Mouse (Mus musculus): ENCODE measurements around the gene Fam71f2. TPM values are rescaled to one million over a fixed set of nuclear protein-coding genes. Genes with fewer than 3 reads are reported as not detected.

Fam71f2 gene
- polyA plus RNA-seq, 1 experiment from 2014 or later, result 0.10 TPM

DNA sequence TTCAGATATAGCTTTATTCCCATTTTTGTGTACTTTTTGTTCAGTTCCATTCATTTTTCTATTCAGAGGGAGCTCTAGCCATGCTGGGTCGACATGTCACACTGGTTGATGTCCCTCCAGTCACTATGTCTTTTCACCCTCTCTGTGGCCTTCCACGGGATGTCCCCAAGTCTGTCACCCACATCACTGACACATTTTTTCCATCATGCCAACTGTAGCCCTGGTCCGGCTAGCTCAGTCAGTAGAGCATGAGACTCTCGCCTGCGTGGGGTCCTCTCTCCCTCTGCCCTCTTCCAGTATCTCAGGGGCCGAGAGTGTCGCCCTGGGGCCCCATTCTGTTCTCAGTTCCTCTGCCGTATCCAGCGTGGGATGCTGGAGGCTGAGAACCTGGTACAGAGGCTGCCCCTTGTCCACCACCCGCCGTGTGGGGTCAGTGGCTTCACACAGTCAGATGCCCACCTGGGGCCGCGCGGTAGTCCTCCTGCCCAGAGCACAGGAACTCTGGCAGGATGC is 34.4 kb downstream of the Fam71f2 start:
- no peaks in the 10 kb centered on the region for H3K4me1 ChIP-seq (replicated peaks)

DNA sequence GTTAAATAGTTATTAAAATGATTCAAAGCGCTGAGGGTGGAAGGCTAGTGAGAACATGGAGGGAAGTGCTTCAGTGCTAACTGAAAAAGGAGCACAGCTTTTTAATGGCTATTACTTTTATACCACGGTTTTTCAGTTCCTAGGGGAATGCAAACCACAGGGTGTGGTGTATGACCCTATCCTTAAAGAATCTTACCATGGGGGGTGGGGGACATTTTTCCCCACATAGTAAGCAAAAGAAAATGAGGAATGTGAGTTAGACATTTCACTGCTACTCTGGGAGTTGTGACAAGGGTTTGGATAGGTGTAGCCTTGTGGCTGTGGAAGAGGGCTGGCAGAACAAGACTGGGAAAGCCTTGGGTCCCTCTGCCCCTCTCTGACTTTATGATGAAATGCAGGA is 37.9 kb downstream of the Fam71f2 start:
- Histone ChIP-seq H3K36me3 (no peaks in the 10 kb centered on the region), H3K9ac (no peak overlapping the region), H3K4me3 (replicated peaks) (no peak overlapping the region), H3K4me2 (no peak overlapping the region), H3K9me3 (replicated peaks) (no peaks in the 10 kb centered on the region), H3K4me1 (replicated peaks) (no peaks in the 10 kb centered on the region), H3K27me3 (no peaks in the 10 kb centered on the region), H3K27ac (no peak overlapping the region)
- no peak for ATAC-seq (ENCODE audit: low read depth)
- no peak for DNase-seq
- 44% methylated on average over 2 of the region's 2 CpGs for WGBS (ENCODE audit: insufficient replicate concordance)

More for the DNA sequence above, 34.4 kb downstream of the Fam71f2 start:
- no peaks in the 10 kb centered on the region for H3K36me3 ChIP-seq
- ATAC-seq (ENCODE audit: low read depth) (no peak), DNase-seq (no peak)
- H3K9ac ChIP-seq, result no peak overlapping the region
- H3K27ac ChIP-seq, result no peak overlapping the region
- no peak overlapping the region for H3K4me3 ChIP-seq (replicated peaks)
- no peaks in the 10 kb centered on the region for H3K27me3 ChIP-seq
- no peaks in the 10 kb centered on the region for H3K9me3 ChIP-seq (replicated peaks)
- 60% methylated on average over 14 of the region's 14 CpGs for WGBS (ENCODE audit: insufficient replicate concordance)
- no peak overlapping the region for H3K4me2 ChIP-seq

DNA sequence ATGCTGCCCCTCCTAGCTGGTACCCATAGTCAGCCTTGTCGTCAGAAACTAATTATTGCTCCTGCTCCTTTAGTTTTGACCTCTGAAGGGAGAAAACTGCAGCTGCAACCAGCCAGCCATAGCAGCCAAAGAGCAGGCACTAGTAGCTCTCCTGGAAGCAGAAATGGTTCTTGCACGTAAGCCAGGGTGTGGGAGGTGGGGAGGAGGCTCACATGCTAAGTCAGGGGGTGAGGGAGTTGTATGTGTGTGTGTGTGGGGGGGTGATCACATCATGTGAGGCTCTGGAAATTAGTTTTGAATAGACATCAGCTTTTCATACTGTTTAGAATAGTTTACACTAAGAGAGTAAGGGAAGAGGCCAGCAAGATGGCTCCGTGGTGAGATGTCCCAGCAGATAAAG is 38.5 kb downstream of the Fam71f2 start:
- no peak overlapping the region for H3K4me3 ChIP-seq (replicated peaks)
- 53% methylated on average over 3 of the region's 3 CpGs for WGBS (ENCODE audit: insufficient replicate concordance)
- DNase-seq (no peak), ATAC-seq (ENCODE audit: low read depth) (no peak)
- H3K9ac ChIP-seq, result no peak overlapping the region
- H3K27me3 ChIP-seq, result no peaks in the 10 kb centered on the region
- H3K4me1 ChIP-seq (replicated peaks), result no peaks in the 10 kb centered on the region
- H3K27ac ChIP-seq, result no peak overlapping the region
- H3K4me2 ChIP-seq, result no peak overlapping the region
- no peaks in the 10 kb centered on the region for H3K9me3 ChIP-seq (replicated peaks)
- no peaks in the 10 kb centered on the region for H3K36me3 ChIP-seq

DNA sequence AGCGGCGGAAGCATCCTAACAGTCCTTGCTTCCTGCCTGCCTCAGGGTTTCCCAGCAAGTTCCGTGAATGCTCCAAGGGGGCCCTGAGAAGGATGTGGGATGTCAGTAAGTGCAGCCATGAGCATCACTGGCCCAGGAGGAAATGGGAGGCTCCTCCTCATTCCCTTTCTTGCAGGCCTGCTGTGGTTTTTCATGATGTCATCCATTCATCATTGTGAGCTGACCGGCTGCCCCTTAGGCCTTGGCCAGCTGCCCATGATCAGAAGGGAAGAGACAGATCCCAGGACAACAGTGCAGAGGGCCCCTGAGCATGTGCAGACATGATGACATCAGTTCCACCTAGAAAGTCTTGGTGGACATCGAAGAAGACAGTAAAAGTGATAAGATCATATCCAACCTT is 39.5 kb downstream of the Fam71f2 start, which contains the start of gene Fam71f1:
TSS of gene Fam71f1 (plus strand) at position 262 of the 400 bp plus-strand sequence.
- ATAC-seq (ENCODE audit: low read depth) (no peak), DNase-seq (no peak)
- H3K27me3 ChIP-seq, result no peaks in the 10 kb centered on the region
- no peaks in the 10 kb centered on the region for H3K9me3 ChIP-seq (replicated peaks)
- 29% methylated on average over 5 of the region's 5 CpGs for WGBS (ENCODE audit: insufficient replicate concordance)
- no peak within 1 kb of the TSS for H3K4me3 ChIP-seq (replicated peaks)
- no peak within 1 kb of the TSS for H3K9ac ChIP-seq
- no peak within 1 kb of the TSS for H3K4me2 ChIP-seq
- no peaks in the 10 kb centered on the region for H3K36me3 ChIP-seq
- H3K4me1 ChIP-seq (replicated peaks), result no peaks in the 10 kb centered on the region
- H3K27ac ChIP-seq, result no peak within 1 kb of the TSS

DNA sequence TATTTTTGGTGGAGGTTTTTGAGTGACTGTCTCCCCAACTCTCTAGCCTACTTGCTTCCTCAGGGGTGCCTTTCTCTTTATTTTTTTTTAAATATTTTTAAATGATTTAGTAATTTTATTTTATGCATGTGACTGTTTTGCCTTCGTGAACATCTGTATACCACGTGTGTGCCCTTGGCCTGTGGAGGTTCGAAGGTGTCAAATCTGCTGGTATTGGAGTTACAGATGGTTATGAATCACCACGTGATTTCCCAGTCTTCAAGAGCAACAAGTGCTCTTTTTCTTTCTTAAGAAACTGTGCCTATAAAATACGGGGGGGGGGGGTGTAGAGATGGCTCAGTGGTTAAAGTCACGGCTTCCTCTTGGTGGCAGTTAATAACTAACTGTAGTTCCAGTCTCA is 42.2 kb downstream of the Fam71f2 start:
- Histone ChIP-seq H3K4me3 (replicated peaks) (no peak overlapping the region), H3K36me3 (no peaks in the 10 kb centered on the region), H3K9me3 (replicated peaks) (no peaks in the 10 kb centered on the region), H3K27ac (no peak overlapping the region), H3K4me2 (no peak overlapping the region), H3K9ac (no peak overlapping the region), H3K27me3 (0 out of 2 replicates have a peak, but pooled peaks cover 2% of the 10 kb centered on the region), H3K4me1 (replicated peaks) (no peaks in the 10 kb centered on the region)
- ATAC-seq (ENCODE audit: low read depth) (no peak), DNase-seq (no peak)
- WGBS (ENCODE audit: insufficient replicate concordance), result 57% methylated on average over 6 of the region's 6 CpGs

DNA sequence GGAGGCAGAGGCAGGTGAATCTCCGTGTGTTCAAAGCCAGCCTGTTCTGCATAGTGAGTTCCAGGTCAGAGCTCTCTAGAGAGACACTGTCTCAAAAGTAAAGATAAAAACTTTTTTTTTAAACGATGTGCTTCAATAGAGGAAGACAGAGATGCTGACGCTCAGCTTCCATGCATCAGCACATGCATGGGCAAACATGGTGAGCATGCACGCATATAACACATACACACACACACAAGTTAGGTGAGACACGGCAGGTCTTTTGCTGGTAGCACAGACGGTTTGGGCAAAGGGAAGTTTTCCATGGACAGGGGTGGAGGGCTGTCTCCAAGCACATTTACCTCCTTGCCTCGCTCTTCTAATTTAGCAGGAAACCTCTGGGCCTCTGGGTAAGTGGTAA is 42.8 kb downstream of the Fam71f2 start:
- H3K9me3 ChIP-seq (replicated peaks), result no peaks in the 10 kb centered on the region
- WGBS (ENCODE audit: insufficient replicate concordance), result 76% methylated on average over 7 of the region's 7 CpGs
- DNase-seq, result no peak
- H3K9ac ChIP-seq, result no peak overlapping the region
- no peak overlapping the region for H3K27ac ChIP-seq
- H3K4me1 ChIP-seq (replicated peaks), result no peaks in the 10 kb centered on the region
- no peak for ATAC-seq (ENCODE audit: low read depth)
- 0 out of 2 replicates have a peak, but pooled peaks cover 5% of the 10 kb centered on the region for H3K27me3 ChIP-seq
- H3K36me3 ChIP-seq, result no peaks in the 10 kb centered on the region
- no peak overlapping the region for H3K4me2 ChIP-seq
- no peak overlapping the region for H3K4me3 ChIP-seq (replicated peaks)

DNA sequence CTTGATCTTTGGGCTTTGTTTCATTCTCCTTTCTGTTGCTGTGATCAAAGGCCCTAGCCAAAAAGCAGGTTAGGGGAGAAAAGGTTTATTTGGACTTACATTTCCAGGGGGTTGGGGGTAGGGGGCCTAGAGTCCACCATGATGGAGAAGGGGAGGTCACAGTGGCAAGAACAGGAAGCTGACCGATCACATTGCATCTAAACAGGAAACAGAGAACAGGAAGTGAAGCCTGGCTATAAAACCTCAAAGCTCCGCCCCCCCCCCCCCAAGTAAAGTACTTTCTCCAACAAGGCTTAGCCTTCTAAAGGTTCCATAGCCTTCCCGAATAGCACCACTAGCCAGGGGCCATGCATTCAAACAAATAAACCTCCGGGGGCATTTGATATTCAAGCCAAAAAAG is 43.3 kb downstream of the Fam71f2 start:
- no peaks in the 10 kb centered on the region for H3K4me1 ChIP-seq (replicated peaks)
- DNase-seq (no peak), ATAC-seq (ENCODE audit: low read depth) (no peak)
- H3K27me3 ChIP-seq, result peaks cover 10% of the 10 kb centered on the region; the same call in 1 of the 2 replicates
- no peaks in the 10 kb centered on the region for H3K36me3 ChIP-seq
- WGBS (ENCODE audit: insufficient replicate concordance), result 50% methylated on average over 4 of the region's 4 CpGs
- H3K9me3 ChIP-seq (replicated peaks), result no peaks in the 10 kb centered on the region
- no peak overlapping the region for H3K4me3 ChIP-seq (replicated peaks)
- H3K4me2 ChIP-seq, result no peak overlapping the region
- H3K9ac ChIP-seq, result no peak overlapping the region
- H3K27ac ChIP-seq, result no peak overlapping the region

DNA sequence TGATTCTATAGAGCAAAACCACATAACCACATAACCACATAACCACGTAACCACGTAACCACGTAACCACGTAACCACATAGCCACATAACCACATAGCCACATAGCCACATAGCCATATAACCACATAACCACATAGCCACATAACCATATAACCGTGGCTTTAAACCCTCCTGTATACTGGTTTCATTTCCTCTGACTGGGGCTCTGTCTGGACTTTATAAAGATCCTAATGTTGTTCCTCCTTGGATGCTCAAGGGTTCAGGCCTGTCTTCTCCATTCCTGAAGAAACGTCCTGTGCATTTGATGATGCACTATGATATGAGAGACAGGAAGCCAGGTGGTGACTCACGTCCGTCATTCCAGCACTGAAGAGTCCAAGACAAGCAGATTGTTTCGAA is 47.6 kb downstream of the Fam71f2 start:
- Histone ChIP-seq H3K27me3 (peaks cover 26% of the 10 kb centered on the region), H3K27ac (no peak overlapping the region), H3K4me2 (no peak overlapping the region), H3K36me3 (no peaks in the 10 kb centered on the region), H3K4me3 (replicated peaks) (no peak overlapping the region), H3K4me1 (replicated peaks) (no peaks in the 10 kb centered on the region), H3K9ac (no peak overlapping the region), H3K9me3 (replicated peaks) (no peaks in the 10 kb centered on the region)
- no peak for ATAC-seq (ENCODE audit: low read depth)
- no peak for DNase-seq
- 54% methylated on average over 9 of the region's 9 CpGs for WGBS (ENCODE audit: insufficient replicate concordance)

DNA sequence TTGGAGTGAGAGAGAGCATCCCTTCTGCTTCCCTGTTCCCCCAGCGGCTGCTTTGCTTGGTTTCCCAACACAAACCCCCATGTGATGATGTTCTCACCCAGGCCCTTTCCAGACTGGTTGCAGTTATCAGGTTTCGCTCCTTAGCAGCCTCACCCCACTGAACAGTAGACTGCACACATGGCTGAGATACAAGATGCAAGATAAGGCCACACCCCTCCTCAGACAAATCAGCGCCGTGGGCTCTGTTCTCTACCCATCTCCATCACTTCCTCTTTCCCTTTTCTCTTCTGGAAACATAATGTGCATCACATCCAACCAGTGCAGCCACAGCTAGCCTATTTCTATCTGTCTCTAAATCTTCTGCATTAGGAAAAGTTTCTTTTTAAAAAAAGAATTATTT is 50.1 kb downstream of the Fam71f2 start:
- Histone ChIP-seq H3K27ac (no peak overlapping the region), H3K4me1 (replicated peaks) (no peaks in the 10 kb centered on the region), H3K4me2 (no peak overlapping the region), H3K9ac (no peak overlapping the region), H3K4me3 (replicated peaks) (no peak overlapping the region), H3K27me3 (peaks cover 37% of the 10 kb centered on the region), H3K9me3 (replicated peaks) (no peaks in the 10 kb centered on the region), H3K36me3 (no peaks in the 10 kb centered on the region)
- 39% methylated on average over 4 of the region's 4 CpGs for WGBS (ENCODE audit: insufficient replicate concordance)
- no peak for DNase-seq
- no peak for ATAC-seq (ENCODE audit: low read depth)

Other genes starting within 250 kb of the Fam71f2 start
- gene Lep, start 219.4 kb upstream of the Fam71f2 start, polyA plus RNA-seq (2015; fragmentation: Nextera tagmentation; extraction: Ambion mirVana), result not detected in 2 replicates
- 15.2 and 19.5 TPM in 2 replicates for gene Rbm28, start 114.6 kb upstream of the Fam71f2 start, polyA plus RNA-seq (2015; fragmentation: Nextera tagmentation; extraction: Ambion mirVana)
- 0.05 and 0.06 TPM in 2 replicates for gene Prrt4, start 100.0 kb upstream of the Fam71f2 start, polyA plus RNA-seq (2015; fragmentation: Nextera tagmentation; extraction: Ambion mirVana)
- gene Impdh1, start 63.2 kb upstream of the Fam71f2 start, polyA plus RNA-seq (2015; fragmentation: Nextera tagmentation; extraction: Ambion mirVana), result 9.5 and 10.0 TPM in 2 replicates
- 17.0 and 18.6 TPM in 2 replicates for gene Hilpda, start 7.1 kb upstream of the Fam71f2 start, polyA plus RNA-seq (2015; fragmentation: Nextera tagmentation; extraction: Ambion mirVana)
- not detected in 2 replicates for gene Fam71f1, start 39.5 kb downstream of the Fam71f2 start, polyA plus RNA-seq (2015; fragmentation: Nextera tagmentation; extraction: Ambion mirVana)
- gene Calu, start 68.5 kb downstream of the Fam71f2 start, polyA plus RNA-seq (2015; fragmentation: Nextera tagmentation; extraction: Ambion mirVana), result 95.5 and 121 TPM in 2 replicates
- gene Opn1sw, start 108.9 kb downstream of the Fam71f2 start, polyA plus RNA-seq (2015; fragmentation: Nextera tagmentation; extraction: Ambion mirVana), result 0.10 TPM in 1 of 2 replicates, not detected in the other
- 0.62 and 0.64 TPM in 2 replicates for gene Ccdc136, start 116.7 kb downstream of the Fam71f2 start, polyA plus RNA-seq (2015; fragmentation: Nextera tagmentation; extraction: Ambion mirVana)
- 0.89 and 0.97 TPM in 2 replicates for gene Flnc, start 153.7 kb downstream of the Fam71f2 start, polyA plus RNA-seq (2015; fragmentation: Nextera tagmentation; extraction: Ambion mirVana)
- 132 and 152 TPM in 2 replicates for gene Atp6v1f, start 188.1 kb downstream of the Fam71f2 start, polyA plus RNA-seq (2015; fragmentation: Nextera tagmentation; extraction: Ambion mirVana)
- gene Atp6v1fnb, start 191.8 kb downstream of the Fam71f2 start, polyA plus RNA-seq (2015; fragmentation: Nextera tagmentation; extraction: Ambion mirVana), result not detected in 2 replicates
- gene Kcp, start 228.4 kb downstream of the Fam71f2 start, polyA plus RNA-seq (2015; fragmentation: Nextera tagmentation; extraction: Ambion mirVana), result 1.5 and 1.6 TPM in 2 replicates
- 6.9 TPM in 2 replicates for gene Irf5, start 247.0 kb downstream of the Fam71f2 start, polyA plus RNA-seq (2015; fragmentation: Nextera tagmentation; extraction: Ambion mirVana)